Mouse (Mus musculus) MEL (cell line): ENCODE data around the gene Syt8.

Experiments
- EP300 ChIP-seq, 2 experiments: IDR thresholded peaks; 2 replicates each; pipeline ENCODE4 v1.6.1; 2011; ENCODE audit warnings: improper control_type of control experiment in 2 of 2, low read length in 2 of 2, low read depth in 1 of 2, mild to moderate bottlenecking in 1 of 2
- MAFK ChIP-seq: IDR thresholded peaks from 2 replicates; pipeline ENCODE4 v1.6.1; 2011; ENCODE audit warnings: low read depth, mild to moderate bottlenecking, low read length, improper control_type of control experiment, borderline replicate concordance
- SMC3 ChIP-seq: IDR thresholded peaks from 2 replicates; pipeline ENCODE4 v1.6.1; 2011; ENCODE audit warnings: low read depth, low read length, improper control_type of control experiment

DNA sequence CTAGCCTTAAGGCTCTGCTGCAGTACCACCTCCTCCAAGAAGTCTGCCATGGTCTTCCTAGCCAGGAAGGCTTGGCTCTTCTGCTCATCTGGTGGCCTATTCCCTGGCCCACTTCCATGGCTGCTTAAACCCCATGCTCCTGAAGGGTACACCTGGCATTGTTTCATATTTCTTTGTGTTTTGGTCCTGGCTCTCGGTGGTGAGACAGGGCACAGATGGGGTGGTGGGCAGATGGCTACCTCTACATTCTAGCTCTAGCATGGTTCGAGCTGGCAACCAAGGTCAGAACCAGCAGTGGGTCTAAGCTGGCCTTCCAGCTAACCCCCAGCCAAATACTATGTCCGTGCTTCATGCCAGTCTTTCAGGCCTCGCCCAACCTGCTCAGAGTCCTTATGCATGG is 38.3 kb downstream of the Syt8 start:
- TF ChIP-seq SMC3 (no peak), EP300 (IDR thresholded peaks at IDR 0.05; ENCODE audit: low read depth in 1 of 2, low read length in 2 of 2) (no peak), MAFK (no peak)
